In the genomic region with DNA sequence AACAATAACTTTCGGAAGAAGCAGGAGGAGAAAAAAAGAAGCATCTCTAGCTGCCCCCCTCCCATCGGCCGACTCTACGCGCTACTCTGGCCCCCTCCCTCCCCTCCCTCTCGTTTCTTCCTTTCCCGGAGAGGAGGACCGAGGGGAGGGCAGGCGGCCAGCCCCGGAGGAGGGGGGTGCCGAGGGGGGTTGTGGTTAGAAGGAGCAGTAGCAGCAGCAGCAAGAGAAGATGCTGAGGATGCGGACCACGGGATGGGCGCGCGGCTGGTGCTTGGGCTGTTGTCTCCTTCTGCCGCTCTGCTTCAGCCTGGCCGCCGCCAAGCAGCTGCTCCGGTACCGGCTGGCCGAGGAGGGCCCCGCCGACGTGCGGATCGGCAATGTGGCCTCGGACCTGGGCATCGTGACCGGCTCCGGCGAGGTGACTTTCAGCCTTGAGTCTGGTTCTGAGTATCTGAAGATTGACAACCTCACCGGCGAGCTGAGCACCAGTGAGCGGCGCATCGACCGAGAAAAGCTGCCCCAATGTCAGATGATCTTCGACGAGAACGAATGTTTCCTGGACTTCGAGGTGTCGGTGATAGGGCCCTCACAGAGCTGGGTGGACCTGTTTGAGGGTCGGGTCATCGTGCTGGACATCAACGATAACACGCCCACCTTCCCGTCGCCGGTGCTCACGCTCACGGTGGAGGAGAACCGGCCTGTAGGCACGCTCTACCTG, we compare ENCODE assay signal across 7 mouse cellular contexts. TPM values are rescaled to one million over a fixed set of nuclear protein-coding genes. Genes with fewer than 3 reads are reported as not detected.
DNase-seq lines count a peak whose midpoint lies in the region; ATAC-seq lines count a peak whose summit lies in the region.

No protein-coding gene starts in this region.

- H3K36me3 ChIP-seq in hindbrain, embryonic 15.5 days, result no peaks in the 10 kb centered on the region
- H3K36me3 ChIP-seq in midbrain, embryonic 15.5 days (replicated peaks), result no peaks in the 10 kb centered on the region

- no peaks in the 10 kb centered on the region for H3K9me3 ChIP-seq in hindbrain, embryonic 15.5 days
- H3K9me3 ChIP-seq in midbrain, embryonic 15.5 days, result no peaks in the 10 kb centered on the region

- peak overlapping the region; percentile 89 for H3K4me2 ChIP-seq in hindbrain, embryonic 15.5 days
- peak overlapping the region; percentile 97 for H3K4me2 ChIP-seq in midbrain, embryonic 15.5 days

- no peak for ATAC-seq in hindbrain, embryonic 15.5 days (ENCODE audit: low FRiP score, low read depth)
- ATAC-seq in midbrain, embryonic 15.5 days (replicated peaks), result no peak

- H3K4me3 ChIP-seq in hindbrain, embryonic 15.5 days, result peak overlapping the region; percentile 59
- peak overlapping the region; percentile 71 for H3K4me3 ChIP-seq in midbrain, embryonic 15.5 days

- H3K9ac ChIP-seq in hindbrain, embryonic 15.5 days, result peak overlapping the region; percentile 70
- peak overlapping the region; percentile 80 for H3K9ac ChIP-seq in midbrain, embryonic 15.5 days

- H3K27me3 ChIP-seq in hindbrain, embryonic 15.5 days, result no peaks in the 10 kb centered on the region
- no peaks in the 10 kb centered on the region for H3K27me3 ChIP-seq in midbrain, embryonic 15.5 days (replicated peaks)

- intact Hi-C loops in left cerebral cortex, postnatal 4 days (cut with DNase I), result loop anchor here (5.0 kb wide), 2 partner anchors 1018 to 1512 kb away; no protein-coding TSS in a partner anchor

- peak overlapping the region; percentile 91 for H3K27ac ChIP-seq in hindbrain, embryonic 15.5 days (replicated peaks)
- H3K27ac ChIP-seq in midbrain, embryonic 15.5 days, result peak overlapping the region; percentile 93

- peaks cover 15% of the 10 kb centered on the region for H3K4me1 ChIP-seq in hindbrain, embryonic 15.5 days (replicated peaks)
- peaks cover 18% of the 10 kb centered on the region for H3K4me1 ChIP-seq in midbrain, embryonic 15.5 days

- peak; percentile 38 for DNase-seq in adipocyte (ENCODE audit: low spot score)
- peak; percentile 20 for DNase-seq in cerebellum, adult 8-10 months
- DNase-seq in frontal cortex, postnatal 14 days (ENCODE audit: low spot score in 2 of 2), result peak; percentile 63 to 64
- DNase-seq in left cerebral cortex, postnatal 4 days, result peak; percentile 75
- peak; percentile 68 for DNase-seq in testis, postnatal 10 days (ENCODE audit: low spot score)

- under 1% methylated on average over 51 of the region's 54 CpGs for WGBS in hindbrain, embryonic 15.5 days
- 0% methylated on average over 47 of the region's 54 CpGs for WGBS in midbrain, embryonic 15.5 days

RNA-seq across cellular contexts. Expression of a gene that starts 1.3 kb away (rescaled TPM):
- polyA plus RNA-seq in hindbrain, embryonic 15.5 days (2015; fragmentation: Nextera tagmentation; extraction: Ambion mirVana), result 24.6 and 25.7 TPM in 2 replicates
- 100 to 1,000 TPM; 118 to 136 TPM for total RNA-seq in left cerebral cortex, postnatal 4 days (2021)
- polyA plus RNA-seq in midbrain, embryonic 15.5 days (2015; fragmentation: Nextera tagmentation; extraction: Ambion mirVana), result 25.4 and 28.1 TPM in 2 replicates

Comparison
In these comparisons a context has a peak if more than half of its experiments do, and no peak if none do; other contexts are left out.
1. DNase-seq: peak in every context shown above with its lines; median percentile 75 in left cerebral cortex, postnatal 4 days; 68 in testis, postnatal 10 days; 64 in frontal cortex, postnatal 14 days; 38 in adipocyte; 20 in cerebellum, adult 8-10 months.